Mouse (Mus musculus): Measurements from ENCODE around the gene Nostrin. TPM values are rescaled to one million over a fixed set of nuclear protein-coding genes. Genes with fewer than 3 reads are reported as not detected.

The Nostrin gene
- total RNA-seq, 2 experiments from 2014 or later: 7.3 to 11.9 TPM

GRCm38 (mm10) chr2:69129425-69130210, 6.0 kb upstream of the Nostrin start:
- no peak for DNase-seq

GRCm38 (mm10) chr2:69132046-69132445, 3.6 kb upstream of the Nostrin start:
- no peak for DNase-seq

- DNase-seq: no peak
These were observed 3.0 kb upstream of the Nostrin start for GRCm38 (mm10) chr2:69132488-69133040.

- DNase-seq: no peak
These were observed 1.4 kb upstream of the Nostrin start for GRCm38 (mm10) chr2:69134186-69134585.

GRCm38 (mm10) chr2:69134937-69135336, 663 bp upstream of the Nostrin start:
- DNase-seq: no peak

GRCm38 (mm10) chr2:69137406-69138084, 1.9 kb downstream of the Nostrin start:
- DNase-seq: peak; percentile 26 to 37

- no peak for DNase-seq
These were observed 3.2 kb downstream of the Nostrin start for GRCm38 (mm10) chr2:69138759-69139158.

GRCm38 (mm10) chr2:69140215-69140614, 4.6 kb downstream of the Nostrin start:
- DNase-seq: no peak

GRCm38 (mm10) chr2:69140816-69141215, 5.2 kb downstream of the Nostrin start:
- DNase-seq: no peak

- DNase-seq: peak; percentile 37 to 57
These were observed 13.1 kb downstream of the Nostrin start for GRCm38 (mm10) chr2:69148691-69149090.

- no peak for DNase-seq
These were observed 13.6 kb downstream of the Nostrin start for GRCm38 (mm10) chr2:69149154-69149553.

- DNase-seq: no peak
These were observed 15.2 kb downstream of the Nostrin start for GRCm38 (mm10) chr2:69150841-69151240.

GRCm38 (mm10) chr2:69155861-69156260, 20.3 kb downstream of the Nostrin start:
- no peak for DNase-seq

- no peak for DNase-seq
These were observed 20.7 kb downstream of the Nostrin start for GRCm38 (mm10) chr2:69156283-69156682.

- no peak for DNase-seq
These were observed 23.3 kb downstream of the Nostrin start for GRCm38 (mm10) chr2:69158907-69159306.

GRCm38 (mm10) chr2:69170395-69171077, 34.9 kb downstream of the Nostrin start:
- no peak for DNase-seq

GRCm38 (mm10) chr2:69175296-69175695, 39.7 kb downstream of the Nostrin start:
- no peak for DNase-seq

GRCm38 (mm10) chr2:69179721-69180120, 44.1 kb downstream of the Nostrin start:
- no peak for DNase-seq

GRCm38 (mm10) chr2:69187990-69188389, 52.4 kb downstream of the Nostrin start:
- no peak for DNase-seq

- no peak for DNase-seq
These were observed 53.1 kb downstream of the Nostrin start for GRCm38 (mm10) chr2:69188732-69189131.

- no peak for DNase-seq
These were observed 53.6 kb downstream of the Nostrin start for GRCm38 (mm10) chr2:69189222-69189621.

- no peak for DNase-seq
These were observed 55.5 kb downstream of the Nostrin start for GRCm38 (mm10) chr2:69191059-69191458.

- no peak for DNase-seq
These were observed 58.0 kb downstream of the Nostrin start for GRCm38 (mm10) chr2:69193555-69193954.
